Mouse (Mus musculus): ENCODE measurements around the gene Ifna5. TPM values are rescaled to one million over a fixed set of nuclear protein-coding genes. Genes with fewer than 3 reads are reported as not detected.
"Not testable (repeated sequence)": the region's sequence is repeated elsewhere in the genome, so short reads cannot be mapped to it uniquely, and the experiment has no call there.

Ifna5 gene
- not detected in 2 replicates for polyA plus RNA-seq (2012; rRNA removed)

DNA sequence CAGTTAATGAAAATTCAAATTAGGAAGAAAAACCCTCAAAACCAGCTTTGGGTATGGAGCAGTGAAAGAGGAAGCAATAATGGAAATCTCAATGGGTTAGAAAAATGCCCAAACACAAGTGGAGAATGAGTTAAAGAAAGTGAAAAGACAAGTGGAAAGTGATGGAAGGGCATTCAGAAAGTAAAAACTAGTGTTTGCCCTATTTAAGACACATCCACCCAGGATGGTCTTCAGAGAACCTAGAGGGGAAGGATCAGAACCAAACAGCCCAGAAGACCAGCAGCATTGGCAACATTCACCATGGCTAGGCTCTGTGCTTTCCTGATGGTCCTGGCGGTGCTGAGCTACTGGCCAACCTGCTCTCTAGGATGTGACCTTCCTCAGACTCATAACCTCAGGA lies at the start of gene Ifna5:
Gene Ifna5, plus strand, starts transcription at position 301 of the 400 bp plus-strand sequence.
- DNase-seq (ENCODE audit: low read depth) = not testable (repeated sequence)

DNA sequence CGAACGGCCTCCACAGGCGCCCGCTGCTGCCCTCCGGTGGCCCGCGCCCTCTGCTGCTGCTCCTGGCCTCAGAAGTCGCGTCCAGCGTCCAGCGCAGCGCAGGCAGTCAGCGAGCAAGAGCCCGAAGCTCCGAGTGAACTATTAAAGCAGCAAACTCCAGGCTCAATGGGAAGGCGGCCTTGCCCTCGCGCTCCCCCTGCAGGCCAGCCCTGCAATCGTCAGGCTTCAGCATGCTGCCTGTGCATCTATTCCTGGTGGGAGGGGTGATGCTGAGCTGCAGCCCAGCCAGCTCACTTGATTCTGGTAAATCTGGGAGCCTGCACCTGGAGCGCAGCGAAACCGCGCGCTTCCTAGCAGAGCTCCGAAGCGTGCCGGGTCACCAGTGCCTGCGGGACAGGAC lies 46.9 kb upstream of the Ifna5 start, which contains the start of gene Gm13277:
Gene Gm13277, plus strand, starts transcription at position 231 of the 400 bp plus-strand sequence.
- DNase-seq (ENCODE audit: low read depth) = not testable (repeated sequence)
- peak; percentile 29; the same call in 1 of the 2 replicates for TF ChIP-seq CTCF (IDR thresholded peaks at IDR 0.05; ENCODE audit: borderline replicate concordance, extremely low read depth, insufficient read depth, insufficient read length)

DNA sequence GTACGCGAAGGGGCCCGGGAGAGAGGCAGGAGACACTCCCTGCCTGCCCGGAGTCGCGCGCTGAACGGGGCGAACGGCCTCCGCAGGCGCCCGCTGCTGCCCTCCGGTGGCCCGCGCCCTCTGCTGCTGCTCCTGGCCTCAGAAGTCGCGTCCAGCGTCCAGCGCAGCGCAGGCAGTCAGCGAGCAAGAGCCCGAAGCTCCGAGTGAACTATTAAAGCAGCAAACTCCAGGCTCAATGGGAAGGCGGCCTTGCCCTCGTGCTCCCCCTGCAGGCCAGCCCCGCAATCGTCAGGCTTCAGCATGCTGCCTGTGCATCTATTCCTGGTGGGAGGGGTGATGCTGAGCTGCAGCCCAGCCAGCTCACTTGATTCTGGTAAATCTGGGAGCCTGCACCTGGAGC lies 44.1 kb upstream of the Ifna5 start, which contains the start of gene Gm13278:
Gene Gm13278, plus strand, starts transcription at position 301 of the 400 bp plus-strand sequence.
- not testable (repeated sequence) for DNase-seq (ENCODE audit: low read depth)

DNA sequence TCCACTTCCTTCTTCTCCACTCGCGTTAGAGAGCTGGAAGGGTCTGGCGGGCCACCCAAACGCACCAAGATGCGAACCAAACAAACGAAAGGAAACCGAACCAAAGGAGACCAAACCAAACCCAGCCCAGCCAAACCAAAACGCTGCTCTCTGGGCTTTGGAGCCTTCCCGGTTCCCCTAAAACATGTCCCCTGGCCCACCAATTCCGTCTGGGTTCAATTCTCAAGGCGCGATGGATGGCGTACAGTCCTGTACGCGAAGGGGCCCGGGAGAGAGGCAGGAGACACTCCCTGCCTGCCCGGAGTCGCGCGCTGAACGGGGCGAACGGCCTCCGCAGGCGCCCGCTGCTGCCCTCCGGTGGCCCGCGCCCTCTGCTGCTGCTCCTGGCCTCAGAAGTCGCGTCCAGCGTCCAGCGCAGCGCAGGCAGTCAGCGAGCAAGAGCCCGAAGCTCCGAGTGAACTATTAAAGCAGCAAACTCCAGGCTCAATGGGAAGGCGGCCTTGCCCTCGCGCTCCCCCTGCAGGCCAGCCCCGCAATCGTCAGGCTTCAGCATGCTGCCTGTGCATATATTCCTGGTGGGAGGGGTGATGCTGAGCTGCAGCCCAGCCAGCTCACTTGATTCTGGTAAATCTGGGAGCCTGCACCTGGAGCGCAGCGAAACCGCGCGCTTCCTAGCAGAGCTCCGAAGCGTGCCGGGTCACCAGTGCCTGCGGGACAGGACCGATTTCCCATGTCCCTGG lies 41.2 kb upstream of the Ifna5 start, which contains the start of gene Gm13275:
Gene Gm13275, plus strand, starts transcription at position 552 of the 740 bp plus-strand sequence.
- not testable (repeated sequence) for DNase-seq (ENCODE audit: low read depth)

DNA sequence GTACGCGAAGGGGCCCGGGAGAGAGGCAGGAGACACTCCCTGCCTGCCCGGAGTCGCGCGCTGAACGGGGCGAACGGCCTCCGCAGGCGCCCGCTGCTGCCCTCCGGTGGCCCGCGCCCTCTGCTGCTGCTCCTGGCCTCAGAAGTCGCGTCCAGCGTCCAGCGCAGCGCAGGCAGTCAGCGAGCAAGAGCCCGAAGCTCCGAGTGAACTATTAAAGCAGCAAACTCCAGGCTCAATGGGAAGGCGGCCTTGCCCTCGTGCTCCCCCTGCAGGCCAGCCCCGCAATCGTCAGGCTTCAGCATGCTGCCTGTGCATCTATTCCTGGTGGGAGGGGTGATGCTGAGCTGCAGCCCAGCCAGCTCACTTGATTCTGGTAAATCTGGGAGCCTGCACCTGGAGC lies 38.2 kb upstream of the Ifna5 start, which contains the start of gene Gm13279:
Gene Gm13279, plus strand, starts transcription at position 301 of the 400 bp plus-strand sequence.
- not testable (repeated sequence) for DNase-seq (ENCODE audit: low read depth)

DNA sequence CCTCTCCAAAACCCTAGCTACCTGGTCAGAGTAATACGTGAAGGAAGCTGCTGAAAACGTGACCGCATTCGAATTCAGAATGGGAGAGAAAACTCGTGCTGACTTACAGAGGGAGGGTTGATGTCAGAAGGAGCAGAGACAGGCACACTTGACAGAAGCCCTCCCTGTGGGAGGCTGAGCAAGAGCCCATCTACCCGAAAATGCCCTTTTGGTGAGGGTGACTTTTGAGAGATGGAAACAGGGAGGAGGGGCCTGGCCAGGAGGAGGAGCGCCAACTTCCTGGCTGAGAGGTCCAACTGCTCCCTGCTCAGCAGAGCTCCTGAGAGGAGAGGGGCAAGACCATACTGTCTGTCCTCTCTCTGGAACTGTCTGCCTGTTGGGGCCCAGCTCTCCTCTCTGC lies 36.0 kb upstream of the Ifna5 start, which contains the start of gene Gm13285:
Gene Gm13285, plus strand, starts transcription at position 301 of the 400 bp plus-strand sequence.
- DNase-seq (ENCODE audit: low read depth) = not testable (repeated sequence)

DNA sequence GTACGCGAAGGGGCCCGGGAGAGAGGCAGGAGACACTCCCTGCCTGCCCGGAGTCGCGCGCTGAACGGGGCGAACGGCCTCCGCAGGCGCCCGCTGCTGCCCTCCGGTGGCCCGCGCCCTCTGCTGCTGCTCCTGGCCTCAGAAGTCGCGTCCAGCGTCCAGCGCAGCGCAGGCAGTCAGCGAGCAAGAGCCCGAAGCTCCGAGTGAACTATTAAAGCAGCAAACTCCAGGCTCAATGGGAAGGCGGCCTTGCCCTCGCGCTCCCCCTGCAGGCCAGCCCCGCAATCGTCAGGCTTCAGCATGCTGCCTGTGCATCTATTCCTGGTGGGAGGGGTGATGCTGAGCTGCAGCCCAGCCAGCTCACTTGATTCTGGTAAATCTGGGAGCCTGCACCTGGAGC lies 32.4 kb upstream of the Ifna5 start, which contains the start of gene Gm13287:
Gene Gm13287, plus strand, starts transcription at position 301 of the 400 bp plus-strand sequence.
- not testable (repeated sequence) for DNase-seq (ENCODE audit: low read depth)

DNA sequence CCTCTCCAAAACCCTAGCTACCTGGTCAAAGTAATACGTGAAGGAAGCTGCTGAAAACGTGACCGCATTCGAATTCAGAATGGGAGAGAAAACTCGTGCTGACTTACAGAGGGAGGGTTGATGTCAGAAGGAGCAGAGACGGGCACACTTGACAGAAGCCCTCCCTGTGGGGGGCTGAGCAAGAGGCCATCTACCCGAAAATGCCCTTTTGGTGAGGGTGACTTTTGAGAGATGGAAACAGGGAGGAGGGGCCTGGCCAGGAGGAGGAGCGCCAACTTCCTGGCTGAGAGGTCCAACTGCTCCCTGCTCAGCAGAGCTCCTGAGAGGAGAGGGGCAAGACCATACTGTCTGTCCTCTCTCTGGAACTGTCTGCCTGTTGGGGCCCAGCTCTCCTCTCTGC lies 30.1 kb upstream of the Ifna5 start, which contains the start of gene Gm13288:
Gene Gm13288, plus strand, starts transcription at position 301 of the 400 bp plus-strand sequence.
- DNase-seq (ENCODE audit: low read depth) = not testable (repeated sequence)

DNA sequence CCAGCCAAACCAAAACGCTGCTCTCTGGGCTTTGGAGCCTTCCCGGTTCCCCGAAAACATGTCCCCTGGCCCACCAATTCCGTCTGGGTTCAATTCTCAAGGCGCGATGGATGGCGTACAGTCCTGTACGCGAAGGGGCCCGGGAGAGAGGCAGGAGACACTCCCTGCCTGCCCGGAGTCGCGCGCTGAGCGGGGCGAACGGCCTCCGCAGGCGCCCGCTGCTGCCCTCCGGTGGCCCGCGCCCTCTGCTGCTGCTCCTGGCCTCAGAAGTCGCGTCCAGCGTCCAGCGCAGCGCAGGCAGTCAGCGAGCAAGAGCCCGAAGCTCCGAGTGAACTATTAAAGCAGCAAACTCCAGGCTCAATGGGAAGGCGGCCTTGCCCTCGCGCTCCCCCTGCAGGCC lies 29.6 kb upstream of the Ifna5 start:
- DNase-seq (ENCODE audit: low read depth) = not testable (repeated sequence)

DNA sequence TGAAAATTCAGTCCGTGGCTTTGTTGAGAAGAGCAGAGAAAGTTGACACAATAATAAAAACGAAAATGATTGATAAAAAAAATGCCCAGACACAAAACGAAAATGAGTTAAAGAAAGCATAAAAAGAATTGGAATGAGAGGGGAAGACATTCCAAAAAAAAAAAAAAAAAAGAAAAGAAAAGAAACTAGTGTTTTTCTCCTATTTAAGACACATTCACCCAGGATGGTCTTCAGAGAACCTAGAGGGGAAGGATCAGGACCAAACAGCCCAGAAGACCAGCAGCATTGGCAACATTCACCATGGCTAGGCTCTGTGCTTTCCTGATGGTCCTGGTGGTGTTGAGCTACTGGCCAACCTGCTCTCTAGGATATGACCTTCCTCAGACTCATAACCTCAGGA lies 19.4 kb upstream of the Ifna5 start, which contains the start of gene Ifna7:
Gene Ifna7, plus strand, starts transcription at position 301 of the 400 bp plus-strand sequence.
- TF ChIP-seq CTCF (IDR thresholded peaks at IDR 0.05; ENCODE audit: borderline replicate concordance, extremely low read depth, insufficient read depth, insufficient read length) (no peak), POLR2A (IDR thresholded peaks at IDR 0.05; ENCODE audit: borderline replicate concordance, extremely low read depth, insufficient read depth, insufficient read length, poor library complexity, severe bottlenecking) (no peak)
- no peak for DNase-seq (ENCODE audit: low read depth)

DNA sequence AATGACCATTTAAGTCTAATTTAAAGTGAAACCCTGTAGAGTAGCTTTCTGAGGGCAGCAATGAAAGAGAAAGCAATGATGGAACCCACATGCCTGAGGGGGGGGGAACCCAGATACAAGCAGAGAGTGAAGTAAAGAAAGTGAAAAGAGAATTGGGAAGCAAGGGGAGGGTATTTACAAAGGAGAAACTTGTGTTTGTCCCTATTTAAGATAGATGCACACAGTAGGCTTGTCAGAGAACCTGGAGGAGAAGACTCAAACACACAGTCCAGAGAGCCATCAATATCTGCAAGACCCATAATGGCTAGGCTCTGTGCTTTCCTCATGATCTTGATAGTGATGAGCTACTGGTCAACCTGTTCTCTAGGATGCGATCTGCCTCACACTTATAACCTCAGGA lies 15.7 kb upstream of the Ifna5 start, which contains the start of gene Ifna11:
Gene Ifna11, plus strand, starts transcription at position 301 of the 400 bp plus-strand sequence.
- TF ChIP-seq POLR2A (IDR thresholded peaks at IDR 0.05; ENCODE audit: borderline replicate concordance, extremely low read depth, insufficient read depth, insufficient read length, poor library complexity, severe bottlenecking) (no peak), CTCF (IDR thresholded peaks at IDR 0.05; ENCODE audit: borderline replicate concordance, extremely low read depth, insufficient read depth, insufficient read length) (no peak)
- no peak for DNase-seq (ENCODE audit: low read depth)

DNA sequence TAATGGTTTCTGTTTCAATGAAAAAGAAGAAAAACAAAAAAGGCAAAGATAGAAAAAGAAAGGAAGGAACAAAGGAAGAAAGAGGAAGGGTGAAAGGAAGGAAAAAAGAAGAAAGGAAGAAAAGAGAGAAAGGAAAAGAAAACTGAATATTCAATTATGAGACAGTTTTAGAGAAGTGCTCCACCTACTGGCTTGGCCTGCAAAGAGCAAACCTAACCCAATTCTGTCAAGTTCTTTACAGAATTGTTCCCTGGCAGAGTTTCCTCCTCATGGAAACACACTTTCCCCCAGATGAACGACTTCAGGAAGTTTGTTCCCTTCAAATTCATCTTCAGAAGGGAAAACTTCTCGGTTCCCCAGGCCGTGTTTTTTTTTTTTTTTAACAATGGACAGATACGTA lies 12.3 kb upstream of the Ifna5 start:
- peak; percentile 21 for DNase-seq (ENCODE audit: low read depth)
- peak; percentile 47; the same call in 1 of the 2 replicates for TF ChIP-seq CTCF (IDR thresholded peaks at IDR 0.05; ENCODE audit: borderline replicate concordance, extremely low read depth, insufficient read depth, insufficient read length)
- TF ChIP-seq POLR2A (IDR thresholded peaks at IDR 0.05; ENCODE audit: borderline replicate concordance, extremely low read depth, insufficient read depth, insufficient read length, poor library complexity, severe bottlenecking) = no peak

DNA sequence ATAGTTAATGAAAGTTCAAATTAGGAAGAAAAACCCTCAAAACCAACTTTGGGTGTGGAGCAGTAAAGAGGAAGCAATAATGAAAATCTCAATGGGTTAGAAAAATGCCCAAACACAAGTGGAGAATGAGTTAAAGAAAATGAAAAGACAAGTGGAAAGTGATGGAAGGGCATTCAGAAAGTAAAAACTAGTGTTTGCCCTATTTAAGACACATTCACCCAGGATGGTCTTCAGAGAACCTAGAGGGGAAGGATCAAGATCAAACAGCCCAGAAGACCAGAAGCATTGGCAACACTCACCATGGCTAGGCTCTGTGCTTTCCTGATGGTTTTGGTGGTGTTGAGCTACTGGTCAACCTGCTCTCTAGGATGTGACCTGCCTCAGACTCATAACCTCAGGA lies 8.2 kb upstream of the Ifna5 start, which contains the start of gene Ifna6:
Gene Ifna6, plus strand, starts transcription at position 301 of the 400 bp plus-strand sequence.
- DNase-seq (ENCODE audit: low read depth) = not testable (repeated sequence)

DNA sequence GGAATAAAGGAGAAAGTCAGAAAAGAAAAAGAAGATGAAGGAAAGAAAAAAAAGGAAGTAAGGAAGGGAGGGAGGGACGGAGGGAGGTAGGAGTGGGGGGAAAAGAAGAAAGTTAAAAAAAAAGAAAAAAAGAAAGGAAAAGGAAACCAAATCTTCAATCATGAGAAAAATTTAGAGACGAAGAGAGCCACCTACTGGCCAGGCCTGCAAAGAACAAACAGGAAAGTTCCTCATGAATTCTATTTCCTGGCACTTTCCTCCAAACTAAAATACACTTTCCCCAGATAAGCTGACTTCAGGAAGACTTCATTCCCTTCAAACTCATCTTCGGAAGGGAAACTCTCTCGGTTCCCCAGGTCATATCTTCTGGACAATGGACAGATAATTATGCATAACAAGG lies 4.8 kb upstream of the Ifna5 start:
- TF ChIP-seq POLR2A (IDR thresholded peaks at IDR 0.05; ENCODE audit: borderline replicate concordance, extremely low read depth, insufficient read depth, insufficient read length, poor library complexity, severe bottlenecking) (no peak), CTCF (IDR thresholded peaks at IDR 0.05; ENCODE audit: borderline replicate concordance, extremely low read depth, insufficient read depth, insufficient read length) (peak; percentile 41; the same call in 1 of the 2 replicates)
- peak; percentile 38 for DNase-seq (ENCODE audit: low read depth)
